Comparison of ENCODE assay signal across 8 mouse cellular contexts in genomic region chr17:4974736-4975135, GRCm38 (mm10). TPM values are rescaled to one million over a fixed set of nuclear protein-coding genes. Genes with fewer than 3 reads are reported as not detected.
DNase-seq lines count a peak whose midpoint lies in the region; TF ChIP-seq lines count a peak whose summit lies in the region.

No protein-coding gene starts in this region.

- H3K4me3 ChIP-seq in gastrocnemius, adult 2 months, result peak overlapping the region; percentile 48

- peak overlapping the region; percentile 81 for H3K27ac ChIP-seq in gastrocnemius, adult 2 months

- DNase-seq in frontal cortex, postnatal 10 days (ENCODE audit: low spot score in 2 of 2), result peak; percentile 36
- DNase-seq in frontal cortex, postnatal 25 days (ENCODE audit: low spot score in 2 of 2), result no peak
- DNase-seq in adrenal gland, postnatal 14 days, result peak; percentile 90
- peak; percentile 95 for DNase-seq in gastrocnemius, adult 2 months
- peak; percentile 90 for DNase-seq in kidney, postnatal 14 days
- peak; percentile 84 for DNase-seq in lung, postnatal 14 days
- DNase-seq in urinary bladder, adult 18-20 months (ENCODE audit: low spot score in 2 of 2), result peak; percentile 50 to 79
- no peak for DNase-seq in spleen, postnatal 14 days (ENCODE audit: low spot score in 2 of 2)

- TF ChIP-seq CTCF in gastrocnemius, adult 2 months (IDR thresholded peaks at IDR 0.05), result no peak

- intact Hi-C loops in gastrocnemius, adult 2 months (cut with DNase I), result loop anchor here (1.0 to 5.0 kb wide), 3 partner anchors 20 to 197 kb away; partner anchors contain the start of gene Arid1b

RNA-seq across cellular contexts. Expression of gene Arid1b, which starts 19.4 kb away (rescaled TPM):
- 70.0 and 75.6 TPM in 2 replicates for total RNA-seq in adrenal gland, postnatal 14 days (2021)
- total RNA-seq in gastrocnemius, adult 2 months (2021), result 10 to 100 TPM; 35.1 to 35.6 TPM

Comparison
In these comparisons a context has a peak if more than half of its experiments do, and no peak if none do; other contexts are left out.
1. DNase-seq: peak in frontal cortex, postnatal 10 days (2 of 2), adrenal gland, postnatal 14 days (single experiment), gastrocnemius, adult 2 months (single experiment), kidney, postnatal 14 days (single experiment), lung, postnatal 14 days (single experiment) and urinary bladder, adult 18-20 months (2 of 2); none in frontal cortex, postnatal 25 days (0 of 2) and spleen, postnatal 14 days (0 of 2).